Mouse (Mus musculus): ENCODE measurements around the gene Sema6d. TPM values are rescaled to one million over a fixed set of nuclear protein-coding genes. Genes with fewer than 3 reads are reported as not detected.

Gene Sema6d
- polyA plus RNA-seq, 1 experiment from 2014 or later, result 4.9 TPM

DNA sequence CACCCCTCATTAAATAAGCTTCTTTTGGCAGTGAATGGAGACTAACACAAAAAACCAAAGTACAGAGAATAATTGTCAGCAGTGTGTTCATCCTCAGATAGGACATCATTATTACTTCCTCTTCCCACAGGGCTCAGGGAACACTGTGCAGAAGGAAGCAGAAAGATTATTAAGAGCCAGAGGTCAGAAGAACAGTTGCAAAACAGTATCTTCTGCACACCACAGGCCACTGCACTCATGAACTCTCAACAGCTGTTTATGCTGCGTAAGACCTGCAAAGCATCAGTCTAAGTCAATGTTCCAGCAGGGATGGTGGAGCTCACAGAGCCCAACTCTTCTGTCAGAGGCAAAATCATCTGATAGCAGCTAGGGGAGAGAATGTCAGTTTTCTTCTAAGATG is 600.6 kb downstream of the Sema6d start:
- Histone ChIP-seq H3K4me3 (replicated peaks; ENCODE audit: low read depth, low read length) (no peak overlapping the region), H3K36me3 (ENCODE audit: insufficient read depth, low read length) (no peaks in the 10 kb centered on the region), H3K9me3 (replicated peaks; ENCODE audit: low read length) (no peaks in the 10 kb centered on the region), H3K27me3 (ENCODE audit: insufficient read depth, low read length) (no peaks in the 10 kb centered on the region), H3K4me1 (replicated peaks; ENCODE audit: insufficient read depth, low read length) (no peaks in the 10 kb centered on the region), H3K27ac (no peak overlapping the region), H3K4me2 (ENCODE audit: low read length) (no peak overlapping the region), H3K9ac (ENCODE audit: low read depth, low read length) (no peak overlapping the region)
- 81% methylated on average over 1 of the region's 1 CpGs for WGBS
- ATAC-seq (replicated peaks; ENCODE audit: low FRiP score, low read depth) (no peak), DNase-seq (ENCODE audit: low spot score) (no peak)
- no peak for TF ChIP-seq CTCF (IDR thresholded peaks at IDR 0.05; ENCODE audit: low read depth)

DNA sequence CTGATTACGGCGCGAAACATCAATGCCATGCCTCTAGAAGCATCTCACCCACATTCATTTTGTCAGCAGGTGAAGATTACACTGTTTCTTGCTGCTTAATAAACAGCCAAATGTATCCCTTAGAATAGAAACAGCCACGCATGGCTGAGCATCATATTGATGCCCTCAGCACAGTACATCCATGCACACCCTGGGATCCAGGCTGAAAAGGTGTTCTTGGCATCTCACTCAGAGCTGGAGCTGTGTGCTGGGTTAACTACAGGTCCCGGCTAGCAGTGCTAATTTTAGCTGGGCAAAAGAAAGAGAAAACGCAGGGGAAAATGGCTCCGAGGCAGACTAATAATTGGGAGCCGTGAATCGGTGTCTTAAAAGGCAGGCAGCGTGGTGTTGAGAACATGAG is 612.9 kb downstream of the Sema6d start:
- 90% methylated on average over 10 of the region's 10 CpGs for WGBS

GRCm38 (mm10) chr2:124704922-124705321 is 615.2 kb downstream of the Sema6d start:
- Histone ChIP-seq H3K9me3 (replicated peaks; ENCODE audit: low read length) (no peaks in the 10 kb centered on the region), H3K4me2 (ENCODE audit: low read length) (no peak overlapping the region), H3K4me3 (replicated peaks; ENCODE audit: low read depth, low read length) (no peak overlapping the region), H3K9ac (ENCODE audit: low read depth, low read length) (no peak overlapping the region), H3K27me3 (ENCODE audit: insufficient read depth, low read length) (no peaks in the 10 kb centered on the region), H3K4me1 (replicated peaks; ENCODE audit: insufficient read depth, low read length) (no peaks in the 10 kb centered on the region; the same call in 1 of the 2 replicates), H3K27ac (no peak overlapping the region), H3K36me3 (ENCODE audit: insufficient read depth, low read length) (no peaks in the 10 kb centered on the region)
- no peak for ATAC-seq (replicated peaks; ENCODE audit: low FRiP score, low read depth)
- WGBS, result 64% methylated on average over 4 of the region's 4 CpGs
- no peak for TF ChIP-seq CTCF (IDR thresholded peaks at IDR 0.05; ENCODE audit: low read depth)
- DNase-seq (ENCODE audit: low spot score), result peak; percentile 25

More for the DNA sequence above, 612.9 kb downstream of the Sema6d start:
- TF ChIP-seq CTCF (IDR thresholded peaks at IDR 0.05; ENCODE audit: low read depth), result no peak
- Histone ChIP-seq H3K9ac (ENCODE audit: low read depth, low read length) (no peak overlapping the region), H3K4me1 (replicated peaks; ENCODE audit: insufficient read depth, low read length) (no peaks in the 10 kb centered on the region; the same call in 1 of the 2 replicates), H3K27ac (no peak overlapping the region), H3K4me3 (replicated peaks; ENCODE audit: low read depth, low read length) (no peak overlapping the region), H3K36me3 (ENCODE audit: insufficient read depth, low read length) (no peaks in the 10 kb centered on the region), H3K9me3 (replicated peaks; ENCODE audit: low read length) (no peaks in the 10 kb centered on the region), H3K4me2 (ENCODE audit: low read length) (no peak overlapping the region), H3K27me3 (ENCODE audit: insufficient read depth, low read length) (no peaks in the 10 kb centered on the region)
- no peak for ATAC-seq (replicated peaks; ENCODE audit: low FRiP score, low read depth)
- no peak for DNase-seq (ENCODE audit: low spot score)

DNA sequence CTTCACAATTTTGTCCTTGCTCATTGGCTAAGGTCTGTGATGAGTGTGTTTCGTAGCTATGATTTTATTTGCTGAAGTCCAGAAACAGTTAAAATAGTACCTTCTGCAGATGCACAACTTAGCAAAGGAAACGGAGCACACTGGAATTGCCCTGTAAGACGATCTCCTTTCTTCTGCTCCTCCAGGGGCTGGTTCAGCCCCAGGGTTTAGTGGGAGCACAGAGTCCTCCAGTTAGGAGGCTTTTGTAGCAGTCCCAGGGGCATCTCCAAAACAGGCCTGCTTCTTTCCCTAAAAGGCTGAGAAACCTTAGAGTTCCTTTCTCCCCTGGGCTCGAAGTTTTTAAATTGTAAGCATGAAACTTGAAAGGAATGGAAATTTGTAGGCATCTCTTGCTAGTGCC is 616.0 kb downstream of the Sema6d start:
- 29% methylated on average over 4 of the region's 4 CpGs for WGBS
- no peaks in the 10 kb centered on the region; the same call in 1 of the 2 replicates for H3K4me1 ChIP-seq (replicated peaks; ENCODE audit: insufficient read depth, low read length)
- no peaks in the 10 kb centered on the region for H3K36me3 ChIP-seq (ENCODE audit: insufficient read depth, low read length)
- H3K9me3 ChIP-seq (replicated peaks; ENCODE audit: low read length), result no peaks in the 10 kb centered on the region
- DNase-seq (ENCODE audit: low spot score) (no peak), ATAC-seq (replicated peaks; ENCODE audit: low FRiP score, low read depth) (no peak)
- H3K4me2 ChIP-seq (ENCODE audit: low read length), result no peak overlapping the region
- no peak for TF ChIP-seq CTCF (IDR thresholded peaks at IDR 0.05; ENCODE audit: low read depth)
- no peak overlapping the region for H3K4me3 ChIP-seq (replicated peaks; ENCODE audit: low read depth, low read length)
- no peak overlapping the region for H3K9ac ChIP-seq (ENCODE audit: low read depth, low read length)
- no peak overlapping the region for H3K27ac ChIP-seq
- H3K27me3 ChIP-seq (ENCODE audit: insufficient read depth, low read length), result no peaks in the 10 kb centered on the region

- no peak overlapping the region for H3K9ac ChIP-seq (ENCODE audit: low read depth, low read length)
- H3K27me3 ChIP-seq (ENCODE audit: insufficient read depth, low read length), result no peaks in the 10 kb centered on the region
- H3K36me3 ChIP-seq (ENCODE audit: insufficient read depth, low read length), result no peaks in the 10 kb centered on the region
- ATAC-seq (replicated peaks; ENCODE audit: low FRiP score, low read depth), result no peak
- TF ChIP-seq CTCF (IDR thresholded peaks at IDR 0.05; ENCODE audit: low read depth), result no peak
- no peaks in the 10 kb centered on the region for H3K9me3 ChIP-seq (replicated peaks; ENCODE audit: low read length)
- no peak overlapping the region for H3K4me3 ChIP-seq (replicated peaks; ENCODE audit: low read depth, low read length)
- H3K27ac ChIP-seq, result no peak overlapping the region
- H3K4me1 ChIP-seq (replicated peaks; ENCODE audit: insufficient read depth, low read length), result no peaks in the 10 kb centered on the region; the same call in 1 of the 2 replicates
- 32% methylated on average over 7 of the region's 7 CpGs for WGBS
- peak; percentile 32 for DNase-seq (ENCODE audit: low spot score)
- no peak overlapping the region for H3K4me2 ChIP-seq (ENCODE audit: low read length)
Observed at GRCm38 (mm10) chr2:124706896-124707295, 617.1 kb downstream of the Sema6d start.
